Mouse (Mus musculus) ES-E14 (cell line): ENCODE measurements around the gene Mmp8.

ENCODE experiments used
- CHD2 ChIP-seq: IDR thresholded peaks from 2 replicates; pipeline ENCODE4 v1.6.1; 2014; ENCODE audit warnings: mild to moderate bottlenecking, low read depth, low read length, inconsistent platforms
- HCFC1 ChIP-seq: IDR thresholded peaks from 2 replicates; pipeline ENCODE4 v1.6.1; 2012; ENCODE audit warnings: low read length, inconsistent platforms, borderline replicate concordance; ENCODE audit not compliant: insufficient read depth
- ZC3H11A ChIP-seq: IDR thresholded peaks from 2 replicates; pipeline ENCODE4 v1.6.1; 2012; ENCODE audit warnings: low read depth, mild to moderate bottlenecking, inconsistent platforms, low read length, borderline replicate concordance
- ZNF384 ChIP-seq: IDR thresholded peaks from 2 replicates; pipeline ENCODE4 v1.6.1; 2012; ENCODE audit warnings: low read depth, low read length, inconsistent platforms

DNA sequence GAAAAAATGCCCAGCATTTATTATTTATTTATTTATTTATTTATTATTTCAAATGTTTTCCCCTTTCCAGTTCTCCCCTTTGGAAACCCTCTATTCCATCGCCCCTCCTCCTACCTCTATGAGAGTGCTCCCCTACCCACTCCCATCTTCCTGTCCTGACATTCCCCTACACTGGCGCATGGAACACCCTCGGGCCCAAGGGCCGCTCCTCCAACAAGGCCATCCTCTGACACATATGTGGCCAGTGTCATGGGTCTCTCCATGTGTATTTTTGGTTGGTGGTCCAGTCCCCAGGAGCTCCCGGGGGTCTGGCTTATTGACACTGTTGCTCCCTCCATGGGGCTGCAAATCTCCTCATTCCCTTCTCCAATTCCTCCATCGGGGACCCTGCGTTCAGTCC lies 12.3 kb upstream of the Mmp8 start:
- TF ChIP-seq HCFC1, result no peak
- no peak for TF ChIP-seq ZNF384
- TF ChIP-seq CHD2, result no peak
- no peak for TF ChIP-seq ZC3H11A
